Mouse (Mus musculus) thymus, adult 2 months (tissue): ENCODE data around the gene Blvra. TPM values are rescaled to one million over a fixed set of nuclear protein-coding genes. Genes with fewer than 3 reads are reported as not detected.

ENCODE experiments used
- DNase-seq: peaks from one replicate; pipeline ENCODE4 v3.0.0; 2021
- H3K27ac ChIP-seq: fragments of 200-500 bp; 2 replicates; pipeline ENCODE4 v1.5.1; 2012; ENCODE audit warnings: low read length, control low read depth; ENCODE audit not compliant: control insufficient read depth, insufficient read depth
- H3K27me3 ChIP-seq: fragments of 200-500 bp; 2 replicates; pipeline ENCODE4 v1.6.1; 2012; ENCODE audit warnings: mild to moderate bottlenecking, low read length, moderate library complexity, mixed read lengths; ENCODE audit not compliant: control insufficient read depth, insufficient read depth
- H3K36me3 ChIP-seq: fragments of 200-500 bp; 2 replicates; pipeline ENCODE4 v1.6.1; 2012; ENCODE audit warnings: mild to moderate bottlenecking, low read length, moderate library complexity; ENCODE audit not compliant: control insufficient read depth, insufficient read depth
- H3K4me1 ChIP-seq: fragments of 200-500 bp; replicated peaks from 2 replicates; pipeline ENCODE4 v1.6.1; 2012; ENCODE audit warnings: low read length; ENCODE audit not compliant: control insufficient read depth, insufficient read depth
- H3K4me3 ChIP-seq: fragments of 200-500 bp; 2 replicates; pipeline ENCODE4 v1.5.1; 2012; ENCODE audit warnings: mild to moderate bottlenecking, low read length, control low read depth, moderate library complexity; ENCODE audit not compliant: control insufficient read depth, insufficient read depth
- CTCF ChIP-seq: fragments of 200-500 bp; IDR thresholded peaks from 2 replicates; pipeline ENCODE4 v1.5.1; 2012; ENCODE audit warnings: mild to moderate bottlenecking, control low read depth, low read length, moderate library complexity, borderline replicate concordance; ENCODE audit not compliant: control insufficient read depth, poor library complexity, insufficient read depth; ENCODE audit errors: extremely low read depth
- POLR2A ChIP-seq: fragments of 200-500 bp; IDR thresholded peaks from 2 replicates; pipeline ENCODE4 v1.6.1; 2012; ENCODE audit warnings: mild to moderate bottlenecking, low read length, control low read depth, moderate library complexity; ENCODE audit not compliant: control insufficient read depth, poor library complexity, insufficient read depth; ENCODE audit errors: extremely low read depth
- WGBS: fragments of 180-500 bp; shearing (Covaris S2); methylation state at CpG from one replicate; pipeline ENCODE4 v1.1.7; 2018; 5-methylcytosine and 5-hydroxymethylcytosine counted together
- polyA plus RNA-seq: library from polyadenylated mRNA; depleted of rRNA; stranded (reverse); fragments of >200 nt; gene quantifications from 2 replicates; pipeline ENCODE4 v1.2.3, GENCODE M21; 2012

The Blvra gene
- polyA plus RNA-seq, 1 experiment, result 12.1 TPM

DNA sequence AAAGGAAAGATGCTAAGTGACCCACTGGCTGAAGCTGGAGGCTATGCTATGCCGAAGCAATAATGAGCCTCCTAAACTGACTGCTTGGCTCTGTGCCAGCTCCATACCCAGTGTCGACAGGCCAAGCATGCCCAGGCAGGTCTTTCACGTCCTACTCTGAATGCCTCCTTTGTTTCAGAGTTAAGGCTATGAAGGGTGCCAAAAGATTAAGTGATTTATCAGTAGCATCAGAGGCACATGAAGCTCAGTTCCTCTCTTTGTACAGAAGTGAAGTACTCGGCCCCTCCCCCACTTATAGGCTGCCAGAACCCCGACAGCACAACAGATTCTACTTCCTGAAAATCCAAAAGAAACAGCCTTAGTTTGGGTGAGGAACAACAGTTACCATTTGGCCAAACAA lies 66.5 kb downstream of the Blvra start:
- H3K36me3 ChIP-seq, result no peaks in the 10 kb centered on the region; the same call in 1 of the 2 replicates
- no peaks in the 10 kb centered on the region for H3K27me3 ChIP-seq
- no peak overlapping the region for H3K4me3 ChIP-seq
- TF ChIP-seq POLR2A (no peak), CTCF (no peak)
- no peak for DNase-seq
- WGBS, result 11% methylated on average over 5 of the region's 5 CpGs
- no peak overlapping the region for H3K27ac ChIP-seq
- peaks cover 11% of the 10 kb centered on the region for H3K4me1 ChIP-seq

DNA sequence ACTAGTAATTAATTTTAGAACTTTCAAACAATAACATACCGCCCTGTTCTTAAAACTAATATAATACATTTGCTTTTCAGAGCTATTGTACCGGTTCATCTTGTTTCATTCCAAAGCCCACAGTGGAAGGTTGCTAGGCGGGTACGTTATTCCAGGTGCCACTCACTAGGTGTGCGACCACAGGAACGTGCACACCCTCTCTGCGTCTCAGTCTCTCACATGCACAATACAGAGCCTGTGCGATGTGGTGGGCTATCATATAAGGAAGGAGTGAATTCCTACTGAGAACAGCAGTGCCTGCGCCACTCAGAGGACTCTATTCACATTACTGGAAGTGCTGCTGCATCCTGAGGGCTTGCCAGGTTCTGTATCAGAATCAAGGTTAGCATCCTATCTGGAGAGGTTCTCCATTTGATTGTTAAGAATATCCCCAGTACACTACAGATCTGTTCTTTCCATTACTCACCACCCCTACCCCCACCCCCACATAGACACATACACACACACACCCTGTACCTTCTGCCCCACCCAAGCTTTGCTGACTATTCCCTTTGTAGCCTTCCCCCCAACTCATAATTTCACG lies 67.5 kb downstream of the Blvra start:
- TF ChIP-seq CTCF (no peak), POLR2A (no peak)
- Histone ChIP-seq H3K4me1 (peaks cover 15% of the 10 kb centered on the region), H3K27me3 (no peaks in the 10 kb centered on the region), H3K4me3 (no peak overlapping the region), H3K36me3 (no peaks in the 10 kb centered on the region; the same call in 1 of the 2 replicates), H3K27ac (no peak overlapping the region)
- no peak for DNase-seq
- WGBS, result 95% methylated on average over 10 of the region's 10 CpGs

DNA sequence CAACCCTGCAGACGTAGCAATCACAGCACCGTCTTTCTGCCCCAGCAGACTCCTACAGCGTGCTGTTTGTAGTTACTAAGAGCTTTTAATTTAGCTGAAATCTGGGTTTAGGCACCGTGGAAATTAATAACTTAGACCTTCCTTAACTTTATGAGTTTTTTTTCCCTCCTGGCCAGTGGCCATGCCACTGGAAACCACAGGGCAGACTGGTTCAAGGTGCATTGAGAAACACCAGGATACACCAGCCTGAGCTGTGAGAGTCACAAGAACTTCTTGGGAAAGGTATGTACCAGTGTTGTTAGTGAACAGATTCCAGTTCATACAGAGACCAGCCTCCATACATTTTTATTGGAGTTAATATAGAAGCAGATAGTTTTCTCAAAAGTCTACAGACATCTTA lies 68.0 kb downstream of the Blvra start:
- 94% methylated on average over 4 of the region's 4 CpGs for WGBS
- no peaks in the 10 kb centered on the region for H3K27me3 ChIP-seq
- peaks cover 16% of the 10 kb centered on the region for H3K4me1 ChIP-seq
- H3K36me3 ChIP-seq, result no peaks in the 10 kb centered on the region; the same call in 1 of the 2 replicates
- TF ChIP-seq CTCF, result no peak
- TF ChIP-seq POLR2A, result no peak
- H3K27ac ChIP-seq, result no peak overlapping the region
- H3K4me3 ChIP-seq, result no peak overlapping the region
- DNase-seq, result no peak

DNA sequence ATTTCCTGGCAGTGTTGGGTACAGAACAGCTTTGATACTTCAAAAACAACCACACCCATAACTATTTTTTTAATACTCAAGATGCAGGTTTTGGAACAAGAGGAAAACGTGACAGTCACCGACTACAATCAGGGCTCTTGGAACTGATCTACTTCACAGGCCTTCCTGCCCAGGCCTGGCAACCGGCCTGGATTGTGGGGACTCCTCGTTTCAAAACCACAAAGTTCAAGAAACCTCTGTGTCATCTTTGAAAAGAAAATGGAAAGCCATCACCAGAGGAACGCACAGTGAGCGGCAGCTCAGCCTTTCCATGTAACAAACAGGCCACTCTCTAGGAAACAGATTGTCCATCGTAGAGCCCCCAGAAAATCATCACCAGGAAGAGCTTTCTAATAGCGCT lies 68.6 kb downstream of the Blvra start:
- Histone ChIP-seq H3K27me3 (no peaks in the 10 kb centered on the region), H3K36me3 (no peaks in the 10 kb centered on the region; the same call in 1 of the 2 replicates), H3K27ac (no peak overlapping the region), H3K4me3 (no peak overlapping the region), H3K4me1 (peaks cover 17% of the 10 kb centered on the region)
- WGBS, result 40% methylated on average over 8 of the region's 8 CpGs
- TF ChIP-seq CTCF (no peak), POLR2A (no peak)
- no peak for DNase-seq

DNA sequence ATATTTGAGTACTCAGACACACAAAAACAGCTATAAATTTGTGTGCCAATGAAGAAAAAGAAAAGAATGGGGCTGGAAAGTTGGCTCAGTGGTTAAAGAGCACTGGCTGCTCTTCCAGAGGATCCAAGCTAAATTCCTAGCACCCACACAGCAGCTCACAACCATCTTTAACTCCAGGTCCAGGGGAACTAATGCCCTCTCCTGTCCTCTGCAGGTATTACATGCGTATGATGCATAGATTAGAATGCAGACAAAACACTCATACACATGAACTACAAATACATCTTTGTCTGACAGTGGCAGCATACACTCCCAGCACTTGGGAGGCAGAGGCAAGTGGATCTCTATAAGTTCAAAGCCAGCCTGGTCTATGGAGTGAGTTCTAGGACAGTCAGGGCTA lies 69.1 kb downstream of the Blvra start:
- WGBS, result 100% methylated on average over 1 of the region's 1 CpGs
- no peak for DNase-seq
- Histone ChIP-seq H3K27ac (no peak overlapping the region), H3K36me3 (no peaks in the 10 kb centered on the region; the same call in 1 of the 2 replicates), H3K4me1 (peaks cover 17% of the 10 kb centered on the region), H3K4me3 (no peak overlapping the region), H3K27me3 (no peaks in the 10 kb centered on the region)
- TF ChIP-seq POLR2A, result no peak
- no peak for TF ChIP-seq CTCF

DNA sequence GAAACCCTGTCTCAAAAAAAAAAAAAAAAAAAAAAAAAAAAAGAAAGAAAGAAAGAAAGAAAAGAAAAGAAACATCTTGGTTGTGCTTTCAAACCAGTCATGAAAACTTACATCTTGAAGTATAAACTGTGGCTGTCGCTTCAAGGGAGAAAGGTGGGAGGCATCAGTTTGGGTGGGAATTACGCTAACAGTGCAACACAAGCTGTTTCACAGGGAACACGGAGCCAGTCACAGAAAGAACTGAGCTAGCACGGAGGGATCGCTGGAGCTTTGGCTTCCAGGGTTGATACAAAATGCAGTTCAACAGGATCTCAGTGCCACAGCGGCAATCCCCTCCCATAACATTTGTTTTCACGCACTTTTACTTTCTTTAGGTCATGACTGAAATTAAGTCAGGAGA lies 69.5 kb downstream of the Blvra start:
- no peak for TF ChIP-seq POLR2A
- no peak for TF ChIP-seq CTCF
- Histone ChIP-seq H3K4me1 (peaks cover 17% of the 10 kb centered on the region), H3K36me3 (no peaks in the 10 kb centered on the region; the same call in 1 of the 2 replicates), H3K4me3 (no peak overlapping the region), H3K27ac (no peak overlapping the region), H3K27me3 (no peaks in the 10 kb centered on the region)
- DNase-seq, result no peak
- over 99% methylated on average over 7 of the region's 7 CpGs for WGBS

DNA sequence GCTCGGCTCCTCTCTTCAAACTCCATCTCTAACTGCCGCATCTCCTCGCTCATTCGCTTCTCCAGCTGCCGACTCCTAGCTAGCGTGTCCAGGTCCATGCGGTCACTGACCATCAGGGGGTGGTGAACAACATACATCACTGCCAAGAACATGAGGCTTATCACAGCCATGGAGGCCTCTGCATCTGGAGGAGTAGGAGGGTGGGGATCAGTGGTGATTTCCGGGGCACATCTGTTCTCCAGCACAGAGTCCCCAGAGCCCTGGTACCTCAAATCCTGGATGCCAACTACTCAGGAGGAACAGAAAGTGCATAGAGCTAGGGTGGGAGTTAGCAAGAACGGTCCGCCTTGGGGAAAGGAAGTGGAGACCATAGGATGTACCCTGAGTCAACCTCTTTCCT lies 71.6 kb downstream of the Blvra start:
- H3K4me1 ChIP-seq, result peaks cover 15% of the 10 kb centered on the region
- H3K4me3 ChIP-seq, result no peak overlapping the region
- WGBS, result 79% methylated on average over 10 of the region's 10 CpGs
- no peak for DNase-seq
- TF ChIP-seq CTCF, result no peak
- H3K36me3 ChIP-seq, result no peaks in the 10 kb centered on the region; the same call in 1 of the 2 replicates
- no peak overlapping the region for H3K27ac ChIP-seq
- no peaks in the 10 kb centered on the region for H3K27me3 ChIP-seq

DNA sequence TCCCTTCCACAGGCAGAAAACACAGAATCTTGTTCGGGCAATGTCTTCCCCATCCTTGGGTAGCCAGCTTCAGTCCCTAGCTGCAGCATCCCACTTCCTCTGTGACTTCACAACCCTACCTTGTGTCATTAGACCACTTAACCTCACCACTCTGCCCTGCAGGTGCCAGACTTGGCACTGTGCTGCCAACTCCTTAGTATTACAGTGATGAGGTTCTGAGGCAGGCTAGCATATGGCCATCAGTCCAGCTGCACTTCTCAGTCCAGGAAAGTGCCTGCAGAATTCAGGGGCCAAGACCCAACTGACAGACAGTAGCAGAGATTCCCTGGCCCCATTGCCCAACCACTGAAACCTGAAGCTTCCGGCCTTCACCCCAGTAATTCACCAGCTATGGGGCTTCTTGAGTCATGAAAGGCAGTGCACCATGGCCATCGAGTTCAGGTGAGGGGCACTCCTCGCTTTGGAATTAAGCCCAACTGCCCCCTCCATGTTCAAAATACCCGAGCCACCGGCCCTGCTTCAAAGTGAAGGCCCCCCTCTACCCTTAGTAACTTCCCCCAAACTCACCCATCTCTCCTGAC lies 72.2 kb downstream of the Blvra start:
- Histone ChIP-seq H3K36me3 (no peaks in the 10 kb centered on the region; the same call in 1 of the 2 replicates), H3K4me3 (peak overlapping the region; percentile 98), H3K27ac (peak overlapping the region; percentile 22; the same call in 1 of the 2 replicates), H3K27me3 (no peaks in the 10 kb centered on the region), H3K4me1 (peaks cover 15% of the 10 kb centered on the region)
- WGBS, result 3% methylated on average over 6 of the region's 6 CpGs
- DNase-seq, result peak; percentile 20
- TF ChIP-seq CTCF (no peak), POLR2A (peak; percentile 9; the same call in 1 of the 2 replicates)
